Mouse (Mus musculus) stomach, embryonic 15.5 days (tissue): ENCODE results near the gene Fam117a. TPM values are rescaled to one million over a fixed set of nuclear protein-coding genes. Genes with fewer than 3 reads are reported as not detected.

Experiments
- ATAC-seq: fragments of 200-750 bp; cut with Nextera tagmentation; 2 replicates; pipeline ENCODE4 v1.8.0; 2017; ENCODE audit warnings: low read depth, moderate number of reproducible peaks, moderate TSS enrichment; ENCODE audit not compliant: insufficient read depth, low FRiP score
- H3K27ac ChIP-seq: fragments of 300-500 bp; sonication (generic); 2 replicates; pipeline ENCODE4 v1.5.1; 2015; ENCODE audit warnings: mild to moderate bottlenecking, inconsistent platforms
- H3K27me3 ChIP-seq: fragments of 300-500 bp; sonication (generic); replicated peaks from 2 replicates; pipeline ENCODE4 v1.6.1; 2015; ENCODE audit warnings: inconsistent platforms
- H3K36me3 ChIP-seq: fragments of 300-500 bp; sonication (generic); 2 replicates; pipeline ENCODE4 v1.6.1; 2015; ENCODE audit warnings: inconsistent platforms
- H3K4me1 ChIP-seq: fragments of 300-500 bp; sonication (generic); 2 replicates; pipeline ENCODE4 v1.6.1; 2015; ENCODE audit warnings: inconsistent platforms
- H3K4me2 ChIP-seq: fragments of 300-500 bp; sonication (generic); 2 replicates; pipeline ENCODE4 v1.6.1; 2015; ENCODE audit warnings: mild to moderate bottlenecking, inconsistent platforms
- H3K4me3 ChIP-seq: fragments of 300-500 bp; sonication (generic); replicated peaks from 2 replicates; pipeline ENCODE4 v1.5.1; 2015; ENCODE audit warnings: inconsistent platforms
- H3K9ac ChIP-seq: fragments of 300-500 bp; sonication (generic); 2 replicates; pipeline ENCODE4 v1.6.1; 2015; ENCODE audit warnings: inconsistent platforms
- H3K9me3 ChIP-seq: fragments of 300-500 bp; sonication (generic); 2 replicates; pipeline ENCODE4 v1.6.1; 2016; ENCODE audit warnings: inconsistent platforms
- WGBS: fragments of 180-500 bp; shearing (Covaris S2); methylation state at CpG from one replicate; pipeline ENCODE4 v1.1.7; 2015; 5-methylcytosine and 5-hydroxymethylcytosine counted together
- polyA plus RNA-seq: library from polyadenylated mRNA; unstranded; fragments of >200 nt; fragmentation: Nextera tagmentation; extraction: Ambion mirVana; gene quantifications from 2 replicates; pipeline ENCODE4 v1.2.1, GENCODE M21; 2015

The Fam117a gene
- polyA plus RNA-seq, 1 experiment from 2014 or later, result 17.5 TPM

DNA sequence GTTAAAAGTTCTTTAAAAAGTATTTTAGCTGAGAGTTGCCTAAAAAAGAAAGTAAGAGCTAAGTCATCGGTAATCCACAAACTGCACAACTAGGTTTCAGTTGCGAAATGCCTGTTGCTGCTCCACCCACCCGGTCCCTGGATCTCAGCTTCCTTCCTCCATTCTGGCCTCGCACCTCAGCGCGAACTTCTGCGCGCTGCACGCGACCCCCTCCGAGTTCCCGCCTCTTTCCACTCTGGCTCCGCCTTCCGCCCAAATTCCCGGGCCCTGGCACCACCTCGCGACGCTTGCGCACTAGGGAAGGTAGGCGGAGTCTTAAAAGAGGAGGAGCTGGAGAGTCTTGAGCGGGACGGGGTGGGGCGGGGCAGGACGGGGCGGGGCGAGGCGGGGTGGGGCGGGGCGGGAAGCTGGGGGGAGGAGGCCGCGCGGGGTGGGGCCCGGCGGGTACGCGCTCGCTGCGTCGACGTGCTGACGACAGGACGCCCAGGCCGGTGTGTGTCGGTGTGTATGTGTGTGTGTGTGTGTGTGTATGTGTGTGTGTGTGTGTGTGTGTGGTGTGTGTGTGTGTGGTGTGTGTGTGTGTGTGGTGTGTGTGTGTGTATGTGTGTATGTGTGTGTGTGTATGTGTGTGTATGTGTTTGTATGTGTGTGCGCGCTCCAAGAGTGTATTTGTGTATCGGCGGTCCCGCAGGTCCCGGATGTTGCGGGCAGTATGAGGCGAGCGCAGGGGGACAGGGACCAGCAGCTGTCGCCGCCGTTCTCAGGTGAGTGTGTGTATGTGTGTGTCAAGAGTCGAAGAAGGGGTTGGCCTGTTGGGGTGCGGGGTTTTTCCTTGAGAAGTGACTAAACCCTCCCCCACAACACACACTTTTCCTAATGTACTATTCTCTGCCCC is 77.1 kb downstream of the Fam117a start, which contains the start of gene Spop:
TSS of gene Spop (plus strand) at position 440 of the 895 bp plus-strand sequence.
- Histone ChIP-seq H3K27me3 (no peaks in the 10 kb centered on the region), H3K4me3 (peak within 1 kb of the TSS; percentile 71), H3K9me3 (no peaks in the 10 kb centered on the region), H3K4me1 (peaks cover 12% of the 10 kb centered on the region), H3K4me2 (peak within 1 kb of the TSS; percentile 74), H3K36me3 (no peaks in the 10 kb centered on the region), H3K9ac (peak within 1 kb of the TSS; percentile 27; the same call in 1 of the 2 replicates), H3K27ac (peak within 1 kb of the TSS; percentile 97)
- WGBS, result 1% methylated on average over 57 of the region's 58 CpGs
- ATAC-seq, result peak; percentile 83

DNA sequence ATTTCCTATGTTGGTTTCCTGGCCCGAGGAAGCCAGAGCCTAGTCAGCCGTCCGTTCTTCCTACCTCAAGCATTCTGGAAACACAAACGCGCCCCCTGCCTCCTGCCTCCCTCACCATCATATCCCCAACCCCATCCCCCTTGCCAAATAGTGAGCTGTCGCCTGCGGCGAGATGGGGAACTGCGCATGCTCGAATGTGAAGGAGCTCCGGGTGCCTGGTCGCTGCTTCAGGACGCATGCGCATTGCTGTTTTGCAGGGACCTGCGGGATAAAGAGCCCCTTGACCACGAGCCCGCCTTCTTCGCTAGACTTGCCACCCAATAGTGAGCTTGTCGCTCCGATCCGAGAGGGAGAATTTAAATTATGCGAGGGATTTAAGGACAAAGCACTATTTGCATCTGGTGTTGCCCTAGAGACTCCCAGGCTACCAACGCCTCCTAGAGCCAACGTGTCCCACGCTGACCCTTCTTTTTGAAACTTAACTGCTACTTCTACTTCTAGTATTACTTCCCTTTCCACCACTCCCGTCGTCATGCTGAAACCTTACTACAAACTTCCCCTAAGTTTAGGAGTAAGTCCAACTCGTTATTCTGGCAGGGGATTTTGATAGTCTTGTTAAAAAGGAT is 77.8 kb downstream of the Fam117a start:
- no peaks in the 10 kb centered on the region for H3K9me3 ChIP-seq
- peak overlapping the region; percentile 71 for H3K4me3 ChIP-seq
- peaks cover 12% of the 10 kb centered on the region for H3K4me1 ChIP-seq
- peak overlapping the region; percentile 97 for H3K27ac ChIP-seq
- H3K4me2 ChIP-seq, result peak overlapping the region; percentile 74
- peak; percentile 84 for ATAC-seq
- under 1% methylated on average over 28 of the region's 28 CpGs for WGBS
- no peaks in the 10 kb centered on the region for H3K36me3 ChIP-seq
- H3K27me3 ChIP-seq, result no peaks in the 10 kb centered on the region
- peak overlapping the region; percentile 27; the same call in 1 of the 2 replicates for H3K9ac ChIP-seq

DNA sequence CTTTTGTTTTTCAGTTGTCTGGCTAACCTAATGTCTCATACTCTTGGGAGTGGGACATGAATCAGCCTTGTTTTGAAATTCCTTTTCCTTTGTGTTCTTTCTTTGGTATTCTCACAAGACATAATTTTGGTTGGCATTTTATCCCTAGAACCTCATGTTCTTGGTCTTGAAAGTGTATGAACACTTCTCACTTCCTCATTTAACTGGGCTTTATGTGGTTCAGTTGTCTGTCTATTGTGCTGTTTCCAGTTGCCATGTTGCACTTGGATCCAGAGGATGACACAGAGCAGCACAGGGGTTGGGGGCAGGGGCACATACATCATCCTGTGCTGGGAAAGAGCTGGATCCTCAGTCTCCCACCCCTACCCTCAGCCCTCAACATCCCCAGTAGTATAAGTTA is 79.1 kb downstream of the Fam117a start:
- Histone ChIP-seq H3K27me3 (no peaks in the 10 kb centered on the region), H3K9ac (no peak overlapping the region), H3K4me3 (peak overlapping the region; percentile 71; the same call in 1 of the 2 replicates)

DNA sequence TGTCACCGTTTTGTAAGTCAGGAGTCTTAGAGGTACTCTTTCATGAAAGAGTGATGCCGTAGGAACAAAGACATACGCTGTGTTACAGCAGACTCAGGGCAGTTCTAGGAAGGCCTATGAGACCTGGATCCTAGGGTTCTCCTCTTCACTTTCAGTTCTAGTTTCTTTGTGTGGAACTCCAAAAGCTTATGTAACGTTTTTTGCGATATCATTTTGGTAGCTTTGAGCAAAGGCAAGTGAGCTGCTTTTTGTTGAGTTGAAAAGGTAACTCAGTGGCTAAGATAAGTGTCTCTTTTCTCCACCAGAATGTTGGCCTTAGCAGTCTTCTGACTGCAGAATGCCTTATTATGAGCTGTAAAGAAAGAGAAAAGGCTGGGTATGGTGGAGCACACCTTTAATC is 80.5 kb downstream of the Fam117a start:
- no peaks in the 10 kb centered on the region for H3K27me3 ChIP-seq
- no peak overlapping the region for H3K9ac ChIP-seq
- no peaks in the 10 kb centered on the region for H3K9me3 ChIP-seq
- H3K4me3 ChIP-seq, result no peak overlapping the region
- H3K4me2 ChIP-seq, result no peak overlapping the region
- no peak overlapping the region for H3K27ac ChIP-seq
- 80% methylated on average over 5 of the region's 5 CpGs for WGBS
- no peak for ATAC-seq
- H3K36me3 ChIP-seq, result no peaks in the 10 kb centered on the region
- peaks cover 12% of the 10 kb centered on the region for H3K4me1 ChIP-seq

More for the DNA sequence above, 79.1 kb downstream of the Fam117a start:
- peak overlapping the region; percentile 74 for H3K4me2 ChIP-seq
- ATAC-seq, result no peak
- H3K36me3 ChIP-seq, result no peaks in the 10 kb centered on the region
- peaks cover 12% of the 10 kb centered on the region for H3K4me1 ChIP-seq
- H3K27ac ChIP-seq, result peak overlapping the region; percentile 12; the same call in 1 of the 2 replicates
- no peaks in the 10 kb centered on the region for H3K9me3 ChIP-seq

DNA sequence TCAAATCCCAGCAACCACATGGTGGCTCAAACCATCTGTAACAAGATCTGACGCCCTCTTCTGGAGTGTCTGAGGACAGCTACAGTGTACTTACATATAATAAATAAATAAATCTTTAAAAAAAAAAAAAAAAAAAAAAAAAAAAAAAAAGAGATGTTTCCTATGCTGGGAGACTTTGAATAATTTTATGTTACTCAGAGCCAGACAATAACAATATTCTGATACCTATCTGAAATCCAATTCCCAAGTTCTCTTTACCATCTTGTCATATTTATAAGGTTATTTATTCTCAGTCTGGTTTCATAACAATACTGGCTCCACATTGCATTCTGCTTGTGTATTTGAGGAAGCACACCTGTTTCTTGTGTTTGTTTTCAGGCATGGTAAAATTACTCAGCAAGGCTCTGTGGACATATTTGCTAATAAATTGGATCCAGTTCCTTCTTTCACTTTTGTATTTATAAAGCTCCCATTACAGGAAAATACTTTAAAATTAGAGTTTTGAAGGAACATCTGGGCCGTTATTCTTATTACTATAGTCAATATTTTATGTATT is 84.1 kb downstream of the Fam117a start:
- Histone ChIP-seq H3K9ac (no peak overlapping the region), H3K4me2 (no peak overlapping the region)
- no peak for ATAC-seq

DNA sequence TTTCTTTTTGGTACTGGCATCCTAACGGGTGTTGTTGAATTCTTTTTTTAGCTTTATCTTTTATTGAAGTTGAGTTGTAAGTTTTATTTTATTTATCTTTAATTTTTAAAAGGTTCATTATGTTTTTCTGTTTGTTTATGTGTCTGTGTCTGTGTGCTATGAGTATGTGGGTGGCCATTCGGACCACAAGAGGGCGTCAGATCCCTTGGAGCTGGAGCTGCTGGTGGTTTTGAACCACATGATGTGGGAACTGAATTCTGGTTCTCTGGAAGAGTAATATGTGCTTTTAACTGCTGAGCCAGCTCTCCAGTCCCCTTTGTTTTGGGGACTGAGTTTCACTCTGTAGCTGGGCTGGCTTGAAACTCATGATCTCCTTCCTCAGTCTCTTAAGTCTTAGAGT is 86.7 kb downstream of the Fam117a start:
- Histone ChIP-seq H3K4me1 (no peaks in the 10 kb centered on the region), H3K9me3 (no peaks in the 10 kb centered on the region), H3K9ac (no peak overlapping the region), H3K36me3 (no peaks in the 10 kb centered on the region), H3K4me2 (no peak overlapping the region), H3K27me3 (no peaks in the 10 kb centered on the region), H3K4me3 (no peak overlapping the region), H3K27ac (no peak overlapping the region)
- WGBS, result 78% methylated on average over 3 of the region's 3 CpGs
- no peak for ATAC-seq

More for the DNA sequence above, 84.1 kb downstream of the Fam117a start:
- WGBS, result 80% methylated on average over 2 of the region's 2 CpGs
- Histone ChIP-seq H3K36me3 (no peaks in the 10 kb centered on the region), H3K9me3 (no peaks in the 10 kb centered on the region), H3K4me1 (peaks cover 9% of the 10 kb centered on the region), H3K4me3 (no peak overlapping the region), H3K27ac (no peak overlapping the region), H3K27me3 (no peaks in the 10 kb centered on the region)

DNA sequence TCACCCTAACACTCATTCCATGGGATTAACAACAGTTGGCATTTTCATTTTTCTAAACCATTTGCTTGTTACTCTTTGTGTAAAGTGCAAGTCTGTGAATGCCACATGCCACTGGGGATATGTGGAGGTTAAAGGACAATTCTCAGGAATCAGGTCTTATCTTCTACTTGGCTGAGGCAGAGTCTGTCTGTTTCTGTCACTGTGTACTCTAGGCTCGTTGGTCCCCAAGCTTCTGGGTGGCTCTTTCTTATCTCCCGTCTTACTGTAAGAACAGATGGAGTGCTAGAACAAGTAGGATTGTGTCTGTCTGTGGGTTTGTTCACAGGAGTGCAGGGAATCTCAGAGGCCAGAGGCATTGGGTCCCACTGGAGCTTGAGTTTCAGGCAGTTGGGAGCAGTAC is 94.5 kb downstream of the Fam117a start:
- Histone ChIP-seq H3K9ac (no peak overlapping the region), H3K27ac (no peak overlapping the region), H3K4me1 (0 out of 2 replicates have a peak, but pooled peaks cover 2% of the 10 kb centered on the region), H3K36me3 (no peaks in the 10 kb centered on the region), H3K4me2 (no peak overlapping the region), H3K4me3 (no peak overlapping the region), H3K9me3 (no peaks in the 10 kb centered on the region), H3K27me3 (no peaks in the 10 kb centered on the region)
- ATAC-seq, result no peak
- 61% methylated on average over 2 of the region's 2 CpGs for WGBS

Other genes starting within 250 kb of the Fam117a start
- gene Dlx3, start 216.9 kb upstream of the Fam117a start, polyA plus RNA-seq, result 1.9 and 2.0 TPM in 2 replicates
- gene Dlx4, start 190.8 kb upstream of the Fam117a start, polyA plus RNA-seq, result 0.46 and 0.58 TPM in 2 replicates
- 0.10 and 0.14 TPM in 2 replicates for gene Tac4, start 75.5 kb upstream of the Fam117a start, polyA plus RNA-seq
- gene Kat7, start 26.8 kb upstream of the Fam117a start, polyA plus RNA-seq, result 57.1 and 62.3 TPM in 2 replicates
- gene Slc35b1, start 47.7 kb downstream of the Fam117a start, polyA plus RNA-seq, result 96.3 and 105 TPM in 2 replicates
- 142 and 151 TPM in 2 replicates for gene Spop, start 77.1 kb downstream of the Fam117a start, polyA plus RNA-seq
- gene Nxph3, start 177.6 kb downstream of the Fam117a start, polyA plus RNA-seq, result 0.58 and 0.83 TPM in 2 replicates